Mouse (Mus musculus) thymus, postnatal 10 days (tissue): ENCODE measurements around the gene Ppara.
A peak's percentile ranks its signal among the peaks of the same experiment; 100 is the strongest.

Experiments
- DNase-seq, 2 experiments: peaks; one replicate each; pipeline ENCODE4 v3.0.0; 2021; ENCODE audit warnings: low spot score in 2 of 2

Gene Ppara

DNA sequence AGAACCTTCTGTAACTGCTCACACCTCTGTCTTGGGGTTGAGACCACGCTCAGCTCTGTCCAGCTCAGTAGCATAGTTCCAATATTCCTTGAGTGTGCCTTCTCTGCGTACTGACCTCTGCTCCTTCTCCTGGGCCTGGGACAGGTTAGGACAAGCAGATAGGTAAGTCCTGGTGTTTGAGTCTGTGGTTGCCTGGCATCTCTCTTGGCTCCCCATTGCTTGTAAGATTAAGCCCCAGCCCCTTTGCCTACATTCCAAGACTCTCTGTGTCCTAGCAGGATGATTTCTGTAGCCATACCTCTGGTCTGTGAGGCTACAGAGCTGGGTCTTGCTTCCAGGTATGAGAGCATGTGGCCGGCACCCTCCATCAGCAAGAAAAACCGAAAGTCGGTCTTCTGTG is 6.6 kb upstream of the Ppara start:
- DNase-seq = no peak

DNA sequence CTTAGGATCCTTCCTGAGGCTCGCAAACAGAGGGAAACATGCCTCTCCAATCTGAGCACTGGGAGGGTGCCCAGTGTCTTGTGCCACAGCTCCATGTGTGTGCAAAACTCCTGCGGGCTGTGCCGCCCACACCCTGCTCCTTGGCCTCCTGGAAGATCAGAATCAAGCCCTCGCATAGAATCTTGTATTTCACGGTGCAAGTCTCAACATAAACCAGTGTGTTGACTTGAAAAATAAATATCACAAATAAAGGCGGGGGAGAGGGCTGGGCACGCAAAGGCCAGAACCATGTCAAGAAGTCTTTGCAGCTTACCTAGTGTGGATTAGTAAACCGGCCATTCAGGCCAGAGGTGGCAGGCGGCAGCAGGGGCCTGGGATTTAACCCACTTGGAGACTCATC is 5.5 kb upstream of the Ppara start:
- no peak for DNase-seq

DNA sequence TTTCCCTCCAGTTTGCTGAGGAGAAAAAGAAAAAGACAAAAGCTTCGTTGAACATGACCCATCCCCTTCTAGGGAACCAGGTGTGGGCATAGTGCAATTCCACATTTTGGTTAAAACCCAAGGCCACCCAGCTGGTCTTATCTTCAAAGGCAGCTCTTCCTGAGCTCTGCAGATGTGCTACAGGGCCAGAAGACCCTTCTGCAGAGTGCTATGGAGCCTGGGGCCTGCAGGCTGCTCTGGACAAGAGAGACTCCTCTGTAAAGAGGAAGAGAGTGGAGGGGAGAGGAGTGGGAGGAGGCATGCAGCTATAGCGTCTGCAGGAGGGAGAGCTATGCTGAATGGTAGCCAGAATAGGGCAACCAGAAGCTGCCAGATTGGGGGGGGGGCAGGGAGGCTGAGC is 4.8 kb upstream of the Ppara start:
- DNase-seq = no peak

DNA sequence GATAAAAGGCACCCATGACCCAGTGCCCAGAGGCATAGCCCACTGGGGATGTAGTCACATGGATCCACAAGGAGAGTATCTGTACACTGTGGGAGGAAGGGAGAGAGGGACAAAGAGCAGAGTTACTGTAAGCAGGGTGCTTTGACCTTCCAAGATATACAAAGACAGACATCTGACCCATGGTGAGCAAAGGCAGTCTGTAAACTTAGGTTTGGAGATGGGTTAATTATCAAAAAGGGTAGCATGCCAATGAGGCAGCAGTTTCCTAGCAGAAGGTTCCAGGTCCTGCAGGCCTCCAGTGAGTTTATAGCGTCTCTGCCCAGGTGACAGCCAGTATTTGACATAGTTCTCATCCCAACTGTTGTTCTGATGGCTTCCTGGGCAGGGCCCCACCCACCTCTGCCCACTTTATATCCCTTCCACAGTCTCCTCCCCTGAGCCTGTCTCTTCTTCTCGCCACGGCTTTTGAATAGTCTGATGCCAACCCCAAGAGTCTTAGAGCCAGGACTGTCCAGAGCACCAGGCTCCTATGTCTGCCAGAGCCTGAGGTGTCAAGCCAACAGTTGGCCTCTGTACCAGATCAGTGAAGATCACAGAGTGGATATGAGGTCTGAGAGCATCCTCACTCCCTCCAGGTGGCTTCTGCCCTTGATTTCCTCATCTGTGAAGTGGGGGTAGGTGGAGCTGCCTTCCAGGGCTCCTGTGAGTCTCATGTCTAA is 2.7 kb upstream of the Ppara start:
- DNase-seq = no peak

DNA sequence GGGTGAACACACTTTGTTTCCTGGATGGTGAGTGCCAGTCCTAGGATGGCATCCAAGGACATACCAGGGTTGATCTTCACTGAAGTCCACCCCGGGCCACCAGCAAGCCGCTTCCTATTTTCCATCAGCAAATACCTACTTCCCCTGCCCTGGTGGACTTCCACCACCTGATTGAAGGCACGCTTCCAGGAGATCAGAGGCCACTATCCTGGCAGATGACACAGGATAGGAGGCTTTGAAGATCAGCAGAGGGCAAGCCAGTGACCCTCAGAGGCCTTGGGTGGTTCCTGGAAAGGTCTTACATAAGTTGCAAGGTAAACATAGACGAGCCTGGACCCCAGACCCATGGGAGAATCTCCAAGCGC is 2.2 kb upstream of the Ppara start:
- no peak for DNase-seq

DNA sequence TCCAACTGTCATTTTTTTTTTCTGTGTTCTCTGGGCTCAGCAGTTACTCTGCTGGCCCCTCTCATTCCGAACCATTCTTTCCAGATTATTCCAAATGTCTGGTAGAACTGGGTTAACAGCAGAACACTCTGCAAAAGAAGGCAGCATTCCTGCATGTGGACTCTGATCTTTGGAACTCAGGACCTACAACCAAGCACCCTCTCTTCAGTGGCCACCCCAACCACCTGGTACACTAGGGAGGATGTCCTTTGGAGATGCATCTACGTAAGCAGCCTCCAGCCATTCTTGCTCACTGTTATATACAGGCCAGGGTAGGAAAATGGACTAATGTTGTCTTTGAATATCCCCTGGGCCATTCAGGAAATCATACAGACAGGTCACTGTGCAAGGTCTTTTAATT is 1.1 kb upstream of the Ppara start:
- DNase-seq = no peak

DNA sequence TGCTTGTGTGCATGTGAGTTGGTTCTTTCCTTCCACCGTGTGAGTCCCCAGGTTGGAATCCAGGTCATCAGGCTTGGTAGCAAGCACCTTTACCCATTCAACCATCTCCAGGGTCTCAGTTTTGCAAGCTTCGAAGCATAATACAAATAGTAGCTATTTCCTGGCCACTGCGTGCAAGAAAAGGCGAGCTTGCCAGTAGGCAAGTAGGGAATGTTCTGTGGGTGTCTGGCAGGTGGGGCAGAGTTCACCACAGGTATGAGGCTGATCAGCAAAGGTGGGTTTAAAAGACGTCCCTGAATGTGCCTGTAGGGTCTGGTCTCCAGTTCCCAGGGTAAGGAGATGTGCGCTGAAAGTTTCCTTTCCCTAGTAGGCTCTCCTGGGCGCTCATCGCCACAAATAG is 635 bp upstream of the Ppara start:
- no peak for DNase-seq

DNA sequence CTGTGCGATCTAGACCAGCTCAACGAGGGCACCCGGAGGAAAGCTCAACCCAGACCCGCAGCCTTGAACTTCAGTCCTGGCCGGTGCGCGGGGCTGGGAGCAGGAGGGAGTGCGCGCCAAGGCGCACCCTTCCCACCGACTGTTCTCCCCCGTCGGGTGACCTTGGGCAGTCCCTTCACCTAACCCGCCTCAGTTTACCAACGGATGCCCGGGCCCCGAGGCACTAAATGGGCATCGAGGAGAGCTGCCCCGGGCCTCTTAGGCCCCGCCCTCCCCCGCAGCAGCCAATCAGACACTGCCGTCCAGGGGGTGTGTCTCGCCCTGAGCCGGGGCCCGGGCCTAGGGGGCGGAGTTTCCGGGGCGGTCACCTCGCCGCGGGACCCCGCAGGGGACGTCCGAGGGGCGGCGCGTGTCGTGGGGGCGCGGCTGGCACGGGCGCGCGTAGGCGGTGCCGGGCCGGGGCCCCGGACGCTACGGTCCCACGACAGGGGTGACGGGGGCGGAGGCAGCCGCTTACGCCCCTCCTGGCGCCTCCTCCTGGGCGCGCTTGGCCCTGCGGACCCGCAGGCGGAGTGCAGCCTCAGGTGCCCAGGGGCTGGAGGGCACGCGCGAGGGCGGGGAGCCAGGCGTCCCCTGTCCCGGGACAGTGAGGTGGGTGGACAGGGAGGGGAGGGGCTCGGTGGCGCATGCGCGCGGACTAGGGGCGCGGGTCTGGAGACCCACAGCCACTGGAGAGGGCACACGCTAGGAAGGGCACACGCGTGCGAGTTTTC is 466 bp downstream of the Ppara start:
- DNase-seq = peak; percentile 68 to 72

DNA sequence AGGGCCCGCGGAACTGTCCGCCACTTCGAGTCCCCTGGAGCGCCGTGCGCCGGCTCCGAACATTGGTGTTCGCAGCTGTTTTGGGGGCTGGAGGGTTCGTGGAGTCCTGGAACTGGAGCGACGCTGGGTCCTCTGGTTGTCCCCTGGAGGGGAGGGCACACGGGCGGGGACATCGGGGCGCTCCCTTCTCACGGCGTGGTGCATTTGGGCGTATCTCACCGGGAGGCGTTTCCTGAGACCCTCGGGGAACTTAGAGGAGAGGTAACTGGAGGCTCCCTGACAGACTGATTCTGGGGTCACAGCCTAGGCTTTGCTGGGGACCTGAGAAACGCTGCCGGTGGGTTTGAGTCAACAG is 1.0 kb downstream of the Ppara start:
- DNase-seq = no peak

DNA sequence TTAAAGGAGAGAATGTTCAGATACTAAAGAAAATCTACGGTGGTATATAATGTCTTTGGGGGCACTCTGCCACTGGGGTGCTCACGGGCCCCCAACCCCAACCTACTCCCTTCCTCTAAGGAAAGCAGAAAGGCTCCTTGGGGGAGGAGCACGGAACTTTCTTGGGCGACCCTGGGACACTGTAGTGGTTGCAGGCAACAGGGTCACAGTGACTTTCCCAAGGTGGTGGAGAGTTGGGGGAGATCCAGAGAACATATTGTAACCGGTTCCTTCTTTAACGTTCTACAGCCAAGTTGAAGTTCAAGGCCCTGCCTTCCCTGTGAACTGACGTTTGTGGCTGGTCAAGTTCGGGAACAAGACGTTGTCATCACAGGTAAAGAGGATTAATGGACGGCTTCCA is 1.7 kb downstream of the Ppara start:
- DNase-seq = no peak

DNA sequence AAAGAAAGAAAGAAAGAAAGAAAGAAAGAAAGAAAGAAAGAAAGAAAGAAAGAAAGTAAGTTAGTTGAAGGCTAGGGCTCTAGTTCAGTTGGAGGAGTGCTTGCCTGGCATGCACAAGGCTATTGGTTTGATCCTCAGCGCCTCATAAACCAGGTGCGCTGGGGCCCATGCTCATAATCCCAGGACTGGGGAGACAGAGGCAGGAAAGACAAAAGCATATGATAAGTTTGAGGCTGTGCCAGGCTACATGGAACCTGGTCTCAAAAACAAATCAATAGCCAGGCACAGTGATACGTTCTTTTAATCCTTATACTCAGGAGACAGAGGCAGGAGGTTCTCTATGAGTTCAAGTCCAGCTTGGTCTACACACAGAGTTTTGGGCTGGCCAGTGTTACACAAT is 3.6 kb downstream of the Ppara start:
- DNase-seq = no peak

DNA sequence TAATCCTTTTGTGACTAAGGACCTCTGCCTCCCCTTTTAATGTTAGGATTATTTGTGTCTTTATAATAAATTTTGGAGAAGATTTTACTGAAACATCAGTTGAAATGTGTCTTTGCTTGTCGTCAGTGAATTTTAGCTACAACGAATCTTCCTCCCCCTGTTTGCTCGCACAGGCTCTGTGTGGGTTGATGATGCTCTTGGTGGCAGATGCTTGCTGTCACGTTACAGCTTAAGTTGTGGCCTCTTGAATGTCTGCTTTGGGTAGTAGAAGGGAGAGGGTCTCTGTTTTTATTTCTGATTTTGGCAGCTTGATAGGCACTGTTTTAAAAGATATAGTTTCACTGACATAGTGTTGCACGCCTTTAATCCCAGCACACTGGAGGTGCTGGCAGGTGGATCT is 4.2 kb downstream of the Ppara start:
- no peak for DNase-seq

DNA sequence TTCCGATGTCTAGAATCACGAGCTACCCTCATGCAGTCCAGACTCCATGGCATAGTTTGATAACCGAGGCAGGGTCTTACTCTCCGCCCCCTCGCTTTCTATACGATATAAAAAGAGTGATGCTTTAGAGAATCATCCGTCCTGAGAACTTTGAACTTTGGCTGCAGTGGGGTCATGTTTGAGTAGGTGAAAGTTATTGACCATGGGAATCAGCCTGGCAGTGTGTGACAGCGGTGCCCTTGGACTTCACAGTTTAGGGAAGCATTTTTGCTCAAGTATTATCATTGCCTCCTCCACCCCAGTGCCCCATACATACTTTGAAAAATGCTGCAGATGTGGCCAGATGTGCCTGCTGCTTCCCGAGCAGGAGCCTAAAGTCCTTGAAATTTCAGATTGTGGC is 7.8 kb downstream of the Ppara start:
- no peak for DNase-seq

DNA sequence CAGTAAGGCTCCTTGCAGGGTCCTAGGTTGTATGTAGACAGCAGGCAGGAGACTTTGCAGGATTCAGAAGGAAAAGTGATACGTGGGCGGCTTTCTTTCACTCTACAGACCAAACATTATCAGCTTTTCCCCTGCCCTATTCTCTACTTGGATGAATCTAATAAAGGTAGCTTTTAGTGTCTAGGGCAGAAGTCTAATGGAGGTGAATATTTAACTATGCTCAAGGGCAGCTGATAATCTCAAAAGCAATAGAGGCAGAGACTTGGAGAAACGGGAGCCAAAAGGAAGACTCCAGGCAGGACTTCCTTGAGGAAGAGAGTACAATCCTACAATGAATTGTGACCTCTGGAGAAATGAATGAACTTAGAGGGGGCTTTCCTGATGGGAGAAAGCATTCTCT is 9.2 kb downstream of the Ppara start:
- DNase-seq = no peak

DNA sequence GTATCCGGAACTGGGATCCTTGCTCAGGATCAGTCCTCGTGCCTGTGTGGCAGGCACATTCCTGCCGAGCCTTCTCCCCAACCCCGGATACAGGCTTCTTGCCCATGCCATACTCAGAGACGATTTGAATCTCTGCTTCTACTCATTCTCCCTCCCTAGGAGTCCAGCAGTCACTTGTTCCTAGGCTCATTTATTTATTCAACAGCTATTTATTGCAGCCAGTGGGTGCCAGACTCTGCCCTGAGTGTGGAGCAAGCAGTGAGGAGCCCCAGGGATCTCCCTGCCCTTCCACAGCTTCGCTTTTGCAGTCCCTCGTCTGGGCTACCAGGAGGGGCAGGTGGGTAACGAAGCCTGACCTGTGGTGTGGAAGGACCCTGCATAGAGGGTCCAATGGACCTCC is 11.4 kb downstream of the Ppara start:
- no peak for DNase-seq

DNA sequence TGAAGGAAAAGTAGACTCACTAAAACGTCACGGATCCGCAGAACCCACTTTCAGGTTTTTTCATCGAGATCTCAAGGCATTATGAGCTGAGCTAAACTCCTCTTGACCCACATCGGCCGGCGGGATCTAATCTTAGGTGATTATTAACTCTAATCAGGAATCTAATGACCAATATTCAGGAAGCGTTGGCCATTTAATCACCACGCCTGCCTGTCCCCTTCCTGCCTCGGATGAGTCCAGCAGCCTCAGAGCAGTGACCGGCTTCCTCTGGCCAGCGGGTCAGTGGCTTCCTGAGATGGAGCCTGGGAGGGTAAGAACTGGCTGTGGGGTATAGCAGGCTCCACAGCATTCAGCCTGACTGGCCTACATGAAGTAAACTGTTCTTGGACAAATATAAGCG is 11.9 kb downstream of the Ppara start:
- DNase-seq = no peak

DNA sequence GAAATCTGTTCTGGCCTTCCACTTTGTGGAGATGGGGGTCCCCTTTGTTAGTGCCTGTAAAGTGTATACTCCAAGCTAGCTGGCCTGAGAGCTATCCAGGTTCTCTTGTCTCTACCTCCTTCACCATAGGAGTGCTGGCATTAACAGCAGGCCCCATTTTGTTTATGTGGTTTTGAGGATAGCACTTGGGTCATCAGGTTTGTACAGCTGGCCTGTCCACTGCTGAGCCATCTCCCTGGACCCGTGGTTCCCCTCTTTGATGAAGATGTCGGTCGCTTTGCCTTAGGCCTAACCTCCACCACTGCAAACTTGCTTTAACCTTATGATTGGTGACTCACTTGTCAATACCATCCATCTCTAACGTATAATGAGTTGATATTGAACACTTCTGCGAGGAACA is 13.2 kb downstream of the Ppara start:
- no peak for DNase-seq

DNA sequence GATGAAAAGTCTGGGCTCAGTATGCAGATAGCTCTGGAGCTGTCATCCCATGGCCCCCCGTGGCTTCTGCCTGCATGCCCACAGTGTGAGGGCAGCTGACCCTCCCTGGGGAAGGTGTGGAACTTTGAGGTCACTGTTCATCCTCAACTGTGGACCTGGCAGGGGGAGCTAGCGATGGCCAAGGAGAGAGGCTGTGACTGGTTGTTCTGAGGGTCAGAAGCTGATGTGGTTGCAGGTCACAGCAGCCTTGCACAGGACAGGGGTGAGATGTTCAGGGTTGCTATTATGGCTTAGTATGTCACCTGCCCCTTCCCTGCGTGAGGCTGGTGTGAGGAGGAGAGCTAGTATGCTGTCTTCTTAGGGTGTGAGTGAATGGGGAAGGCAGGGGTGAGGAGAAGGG is 13.7 kb downstream of the Ppara start:
- DNase-seq = no peak

DNA sequence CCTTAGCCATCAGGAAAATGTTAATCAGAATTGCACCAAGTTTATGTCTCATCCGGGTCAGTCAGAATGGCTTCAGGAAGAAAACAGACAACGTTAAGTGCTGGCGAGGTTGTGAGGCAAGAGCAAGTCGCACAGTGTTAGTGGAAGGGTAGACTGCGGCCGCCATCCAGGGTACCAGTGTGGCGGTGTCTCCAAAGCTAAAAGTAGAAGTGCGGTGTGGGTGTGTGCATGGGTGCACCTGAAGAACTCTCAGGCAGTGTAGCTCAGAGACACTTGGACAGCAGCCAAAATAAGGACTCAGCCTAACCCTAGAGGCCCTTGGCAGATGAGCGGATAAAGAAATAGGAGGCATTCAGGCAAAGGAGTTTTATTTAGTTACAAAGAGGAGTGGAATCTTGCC is 14.4 kb downstream of the Ppara start:
- no peak for DNase-seq

DNA sequence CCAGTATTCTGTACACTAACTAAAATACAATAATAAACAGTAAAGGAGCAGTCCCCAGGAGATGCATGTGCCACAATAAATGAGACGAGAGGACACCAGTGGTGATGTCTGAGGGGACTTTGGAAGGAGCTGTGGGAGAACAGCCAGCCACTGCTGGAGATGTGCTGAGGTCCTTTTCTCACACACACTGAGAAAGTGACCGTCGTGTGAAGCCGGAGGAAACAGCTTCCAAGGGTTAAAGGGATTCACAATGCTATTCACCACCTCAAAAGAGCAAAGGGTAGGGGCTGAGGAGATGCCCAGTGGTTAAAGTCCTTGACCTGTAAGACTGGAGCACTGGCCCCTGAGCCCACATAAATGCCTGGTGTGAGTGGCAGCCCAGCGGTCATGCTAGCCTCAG is 15.3 kb downstream of the Ppara start:
- no peak for DNase-seq

DNA sequence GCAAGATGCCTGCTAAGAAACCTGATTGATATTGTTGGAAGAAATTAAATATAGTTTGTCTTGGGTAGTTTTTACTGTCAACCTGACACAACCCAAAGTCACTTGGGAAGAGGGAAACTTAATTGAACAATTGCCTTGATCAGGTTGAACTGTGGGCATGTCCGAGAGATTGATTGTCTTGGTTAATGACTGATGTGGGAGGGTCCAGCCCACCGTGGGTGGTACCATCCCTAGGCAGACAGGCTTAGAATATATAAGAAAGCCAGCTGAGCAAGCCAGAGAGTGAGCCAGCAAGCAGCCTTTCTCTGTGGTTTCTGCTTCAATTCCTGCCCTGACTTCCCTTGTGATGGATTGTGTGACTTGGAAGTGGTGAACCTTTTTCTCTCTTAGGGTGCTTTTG is 17.9 kb downstream of the Ppara start:
- no peak for DNase-seq

DNA sequence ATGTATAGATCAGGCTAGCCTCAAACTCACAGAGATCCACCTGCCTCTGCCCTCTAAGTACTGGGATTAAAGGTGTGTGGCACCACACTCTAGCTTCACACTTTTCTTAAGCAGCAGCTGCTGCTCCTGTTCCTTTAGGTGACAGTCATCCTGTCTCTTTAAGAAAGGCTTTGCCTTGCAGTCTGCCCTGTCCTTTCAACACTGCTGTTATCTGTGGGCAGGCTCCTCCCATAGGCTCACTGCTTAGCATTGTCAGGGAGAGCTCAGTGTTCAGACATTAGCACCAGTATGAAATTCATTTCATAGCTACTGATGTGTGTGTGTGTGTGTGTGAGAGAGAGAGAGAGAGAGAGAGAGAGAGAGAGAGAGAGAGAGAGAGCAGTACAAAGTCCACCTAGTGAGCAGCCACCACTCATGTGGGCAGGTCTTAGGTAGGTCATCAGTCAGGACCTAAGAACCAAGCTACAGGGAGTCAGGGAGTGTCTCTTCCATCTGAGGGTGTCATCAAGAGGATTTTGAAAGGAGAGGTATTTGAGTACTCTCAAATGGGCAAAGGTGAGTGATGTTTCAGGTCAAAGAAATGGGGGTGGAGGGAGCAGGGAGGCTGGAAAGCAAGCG is 19.4 kb downstream of the Ppara start:
- DNase-seq = no peak

DNA sequence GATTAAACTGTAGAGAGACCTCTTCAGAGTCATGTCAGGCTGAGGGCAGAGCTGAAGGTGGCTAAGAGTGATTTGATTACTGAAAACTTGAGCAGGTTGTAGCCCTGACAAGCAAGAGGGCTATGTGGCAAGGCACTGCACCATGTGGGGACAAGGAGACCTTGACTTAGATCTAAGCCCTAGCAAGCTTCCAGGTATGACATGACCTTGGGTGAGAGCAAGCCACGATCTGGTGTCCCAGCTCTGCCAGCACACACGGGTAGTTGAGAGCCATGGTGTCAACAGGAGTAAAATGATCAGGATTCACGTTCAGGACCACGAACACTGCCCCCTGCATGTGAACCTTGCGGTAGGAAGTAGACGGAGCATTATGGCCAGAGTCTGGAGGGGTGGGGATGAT is 20.4 kb downstream of the Ppara start:
- no peak for DNase-seq

DNA sequence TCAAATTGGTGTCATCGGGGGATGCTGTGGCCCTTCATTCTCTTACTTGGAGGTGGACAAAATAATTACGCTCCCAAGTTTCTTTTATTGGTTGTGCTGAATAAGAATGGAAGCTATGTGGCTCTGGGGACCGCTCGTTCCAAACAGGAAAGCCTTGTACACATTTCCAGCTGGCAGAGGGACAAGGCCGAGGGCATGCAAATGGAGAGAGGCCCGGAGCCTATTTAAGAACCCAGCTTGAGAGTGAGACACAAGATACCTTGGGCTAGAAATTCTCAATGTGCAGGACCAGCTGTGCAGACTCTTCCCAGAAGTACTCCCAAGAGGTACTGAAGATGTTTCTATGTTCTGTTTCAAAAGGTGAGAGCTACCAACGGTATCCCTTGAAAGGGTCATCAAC is 21.8 kb downstream of the Ppara start:
- no peak for DNase-seq
